Mouse (Mus musculus): ENCODE measurements at regions not wholly inside any gene's neighbourhood (a gene's known extent, or its start where the extent isn't known, plus 50 kb on each side); places are given as distances from the start of the nearest gene placed in this dataset.

DNA sequence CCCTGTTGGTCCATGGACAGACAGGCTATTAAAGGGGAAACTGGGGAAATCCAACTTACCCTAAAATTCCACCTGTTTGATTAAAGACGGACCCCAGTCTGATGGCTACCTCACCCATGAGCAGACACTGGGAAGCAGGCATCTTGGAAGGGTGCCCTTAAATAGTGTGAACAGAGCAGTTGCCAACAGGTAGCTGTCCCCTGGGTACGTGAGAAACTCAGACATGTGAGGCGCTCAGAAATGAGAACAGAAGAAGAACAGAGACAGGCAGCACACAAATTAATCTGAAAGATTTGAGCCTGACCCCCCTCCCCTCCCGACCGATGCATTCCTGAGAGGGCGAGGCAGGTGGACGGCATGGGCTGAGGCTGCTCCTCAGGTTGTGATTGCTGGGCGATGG, 135.7 kb upstream of the Azi2 start:
- TF ChIP-seq CTCF (conservative IDR thresholded peaks at IDR 0.05; ENCODE audit: low read length) (no peak), NANOG (IDR thresholded peaks at IDR 0.05; ENCODE audit: borderline replicate concordance, low read length) (no peak)

Measured in E14TG2a.4 (cell line).